Mouse (Mus musculus) lung, postnatal 36 days (tissue): ENCODE results near the gene Wfdc8.
"Not testable (repeated sequence)": the region's sequence is repeated elsewhere in the genome, so short reads cannot be mapped to it uniquely, and the experiment has no call there.

Experiments
- DNase-seq: peaks from one replicate; pipeline ENCODE4 v3.0.0; 2022; ENCODE audit warnings: mixed read lengths

Gene Wfdc8

GRCm38 (mm10) chr2:164613471-164613870 lies at the start of gene Wfdc8, which contains the start of gene Wfdc6b:
Wfdc8 (minus strand) TSS chr2:164613626.
Wfdc6b (plus strand) TSS chr2:164613522.
- DNase-seq = peak; percentile 78

- no peak for DNase-seq
Measured at GRCm38 (mm10) chr2:164656483-164656882, 43.1 kb upstream of the Wfdc8 start, which contains the start of gene Wfdc9. Wfdc9 (minus strand) TSS chr2:164656583.

GRCm38 (mm10) chr2:164655858-164656257 lies 42.4 kb upstream of the Wfdc8 start, which contains the start of gene Wfdc10:
Wfdc10 (plus strand) TSS chr2:164656046.
- peak; percentile 73 for DNase-seq

GRCm38 (mm10) chr2:164641881-164642673 lies 28.7 kb upstream of the Wfdc8 start:
- peak; percentile 11 for DNase-seq

- DNase-seq = peak; percentile 35
Measured at GRCm38 (mm10) chr2:164641129-164641528, 27.7 kb upstream of the Wfdc8 start.

- no peak for DNase-seq
Measured at GRCm38 (mm10) chr2:164638696-164639095, 25.3 kb upstream of the Wfdc8 start, which contains the start of gene Wfdc16. Wfdc16 (minus strand) TSS chr2:164638796.

- DNase-seq = peak; percentile 19
Measured at GRCm38 (mm10) chr2:164635266-164635665, 21.8 kb upstream of the Wfdc8 start.

GRCm38 (mm10) chr2:164621775-164622174 lies 8.3 kb upstream of the Wfdc8 start:
- no peak for DNase-seq

GRCm38 (mm10) chr2:164619050-164619449 lies 5.6 kb upstream of the Wfdc8 start:
- peak; percentile 35 for DNase-seq

- DNase-seq = no peak
Measured at GRCm38 (mm10) chr2:164615386-164615785, 2.0 kb upstream of the Wfdc8 start.

- no peak for DNase-seq
Measured at GRCm38 (mm10) chr2:164608781-164609180, 4.6 kb downstream of the Wfdc8 start.

- DNase-seq = no peak
Measured at GRCm38 (mm10) chr2:164604411-164604810, 9.0 kb downstream of the Wfdc8 start.

GRCm38 (mm10) chr2:164603482-164603881 lies 9.9 kb downstream of the Wfdc8 start:
- no peak for DNase-seq

GRCm38 (mm10) chr2:164600179-164600578 lies 13.2 kb downstream of the Wfdc8 start:
- DNase-seq = no peak

- no peak for DNase-seq
Measured at GRCm38 (mm10) chr2:164593494-164593893, 19.9 kb downstream of the Wfdc8 start, which contains the start of gene Eppin. Eppin (minus strand) TSS chr2:164593594.

- peak; percentile 38 for DNase-seq
Measured at GRCm38 (mm10) chr2:164592014-164592413, 21.4 kb downstream of the Wfdc8 start.

GRCm38 (mm10) chr2:164585025-164585725 lies 28.3 kb downstream of the Wfdc8 start, which contains the start of gene Wfdc6a:
Wfdc6a (minus strand) TSS chr2:164585447.
- DNase-seq = peak; percentile 50

GRCm38 (mm10) chr2:164573359-164573758 lies 40.1 kb downstream of the Wfdc8 start, which contains the start of gene Spint3:
Spint3 (minus strand) TSS chr2:164573459.
- not testable (repeated sequence) for DNase-seq

- no peak for DNase-seq
Measured at GRCm38 (mm10) chr2:164567460-164567859, 46.0 kb downstream of the Wfdc8 start.

- DNase-seq = no peak
Measured at GRCm38 (mm10) chr2:164566997-164567396, 46.4 kb downstream of the Wfdc8 start.

- DNase-seq = no peak
Measured at GRCm38 (mm10) chr2:164564346-164564745, 49.1 kb downstream of the Wfdc8 start.

GRCm38 (mm10) chr2:164563339-164564038 lies 49.9 kb downstream of the Wfdc8 start:
- DNase-seq = peak; percentile 59
